In genomic region chr2:129810563-129810962, GRCm38 (mm10) we compare ENCODE assay signal across 32 mouse cellular contexts.
"Had no signal": no experiment of that assay in that cellular context is flagged by ENCODE, and none has a peak within 500 bp of the region (broad histone marks: within the 10 kb centered on the region; RNA-seq: fewer than 3 reads in every experiment).

No protein-coding gene starts in this region.

- DNase-seq: left cerebral cortex, postnatal 4 days; liver, embryonic 13.5 days; liver, postnatal 0 days; lung, adult 18-20 months; lung, adult 2 months; lung, embryonic 14.5 days; lung, postnatal 10 days; lung, postnatal 14 days; lung, postnatal 36 days; lung, postnatal 4 days; midbrain, embryonic 14.5 days had no signal

- H3K4me3 ChIP-seq: limb, embryonic 10.5 days; limb, embryonic 12.5 days; limb, embryonic 13.5 days; limb, embryonic 15.5 days; liver, embryonic 12.5 days; liver, embryonic 13.5 days; liver, embryonic 15.5 days; lung, embryonic 15.5 days; megakaryocyte, embryonic 14.5 days; midbrain, embryonic 10.5 days; midbrain, embryonic 12.5 days; midbrain, embryonic 13.5 days; midbrain, embryonic 15.5 days; myocyte; neural tube, embryonic 12.5 days; neural tube, embryonic 13.5 days had no signal

- H3K9ac ChIP-seq: limb, embryonic 12.5 days; limb, embryonic 13.5 days; limb, embryonic 15.5 days; liver, embryonic 12.5 days; liver, embryonic 13.5 days; liver, embryonic 14.5 days; liver, embryonic 15.5 days; liver, postnatal 0 days; lung, embryonic 14.5 days; lung, embryonic 15.5 days; midbrain, embryonic 12.5 days; midbrain, embryonic 13.5 days; midbrain, embryonic 15.5 days; neural tube, embryonic 12.5 days; neural tube, embryonic 13.5 days had no signal

- H3K27me3 ChIP-seq: limb, embryonic 12.5 days; limb, embryonic 13.5 days; limb, embryonic 15.5 days; liver, embryonic 12.5 days; liver, embryonic 13.5 days; liver, embryonic 15.5 days; lung, embryonic 15.5 days; megakaryocyte, embryonic 14.5 days; midbrain, embryonic 12.5 days; midbrain, embryonic 13.5 days; midbrain, embryonic 15.5 days; neural tube, embryonic 12.5 days; neural tube, embryonic 13.5 days had no signal

- H3K27ac ChIP-seq: limb, embryonic 10.5 days; limb, embryonic 12.5 days; limb, embryonic 13.5 days; limb, embryonic 15.5 days; liver, embryonic 12.5 days; liver, embryonic 13.5 days; liver, embryonic 14.5 days; liver, embryonic 15.5 days; lung, embryonic 15.5 days; macrophage; midbrain, embryonic 10.5 days; midbrain, embryonic 12.5 days; midbrain, embryonic 13.5 days; midbrain, embryonic 15.5 days; neural tube, embryonic 12.5 days; neural tube, embryonic 13.5 days had no signal

- H3K9me3 ChIP-seq: limb, embryonic 10.5 days; limb, embryonic 12.5 days; limb, embryonic 13.5 days; limb, embryonic 15.5 days; liver, embryonic 12.5 days; liver, embryonic 13.5 days; liver, embryonic 15.5 days; lung, embryonic 15.5 days; megakaryocyte, embryonic 14.5 days; midbrain, embryonic 10.5 days; midbrain, embryonic 12.5 days; midbrain, embryonic 13.5 days; midbrain, embryonic 15.5 days; neural tube, embryonic 12.5 days; neural tube, embryonic 13.5 days had no signal

- ATAC-seq: liver, embryonic 12.5 days; liver, postnatal 0 days; lung, postnatal 0 days; midbrain, embryonic 13.5 days; midbrain, embryonic 15.5 days; midbrain, embryonic 16.5 days had no signal

- H3K4me1 ChIP-seq: limb, embryonic 10.5 days; neural tube, embryonic 12.5 days had no signal

- H3K4me2 ChIP-seq: limb, embryonic 12.5 days; limb, embryonic 13.5 days; limb, embryonic 15.5 days; liver, embryonic 11.5 days; liver, embryonic 12.5 days; liver, embryonic 13.5 days; liver, embryonic 15.5 days; lung, embryonic 14.5 days; lung, embryonic 15.5 days; midbrain, embryonic 11.5 days; midbrain, embryonic 12.5 days; midbrain, embryonic 13.5 days; midbrain, embryonic 15.5 days; neural tube, embryonic 12.5 days; neural tube, embryonic 13.5 days had no signal
